Mouse (Mus musculus): Measurements from ENCODE around the gene Pdhb.
"Not testable (repeated sequence)": the region's sequence is repeated elsewhere in the genome, so short reads cannot be mapped to it uniquely, and the experiment has no call there.

The Pdhb gene

DNA sequence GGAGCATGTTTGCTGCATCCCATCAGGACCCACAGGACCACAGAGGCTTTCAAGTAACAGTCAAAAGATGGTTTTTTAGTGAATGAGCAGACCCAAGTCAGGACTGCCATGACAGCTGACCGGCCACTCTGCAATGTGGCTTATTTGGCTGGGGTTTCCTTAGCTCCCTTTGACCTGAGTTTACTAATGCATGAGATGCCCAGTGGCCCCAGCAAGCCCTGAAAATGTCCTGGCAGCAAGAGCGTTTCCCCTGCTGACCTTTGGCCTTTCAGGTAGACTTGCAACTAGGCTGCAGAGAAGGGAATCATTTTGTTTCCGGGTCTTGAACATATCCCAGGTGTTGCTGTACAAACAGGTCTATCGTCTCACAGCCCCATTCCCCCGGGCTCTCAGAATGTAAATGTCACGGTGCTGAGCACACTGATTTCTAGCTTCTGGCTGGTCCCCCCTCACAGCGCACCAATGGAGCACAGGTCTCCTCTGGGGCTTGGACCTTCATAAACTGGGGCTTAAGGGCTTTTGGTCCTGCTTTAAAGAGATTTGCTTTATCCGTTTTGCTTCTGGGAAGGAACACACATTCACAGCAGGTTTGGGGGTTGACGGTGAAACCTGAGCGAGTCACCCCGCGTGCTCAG, 18.6 kb upstream of the Pdhb start:
- in situ Hi-C loops (cut with MboI, MseI), result no loop called here

GRCm38 (mm10) chr14:8190556-8190955, 17.7 kb upstream of the Pdhb start:
- in situ Hi-C loops (cut with MboI, MseI), result no loop called here

GRCm38 (mm10) chr14:8186278-8187045, 13.6 kb upstream of the Pdhb start:
- in situ Hi-C loops (cut with MboI, MseI), result no loop called here

GRCm38 (mm10) chr14:8183330-8183729, 10.5 kb upstream of the Pdhb start:
- in situ Hi-C loops (cut with MboI, MseI), result no loop called here

DNA sequence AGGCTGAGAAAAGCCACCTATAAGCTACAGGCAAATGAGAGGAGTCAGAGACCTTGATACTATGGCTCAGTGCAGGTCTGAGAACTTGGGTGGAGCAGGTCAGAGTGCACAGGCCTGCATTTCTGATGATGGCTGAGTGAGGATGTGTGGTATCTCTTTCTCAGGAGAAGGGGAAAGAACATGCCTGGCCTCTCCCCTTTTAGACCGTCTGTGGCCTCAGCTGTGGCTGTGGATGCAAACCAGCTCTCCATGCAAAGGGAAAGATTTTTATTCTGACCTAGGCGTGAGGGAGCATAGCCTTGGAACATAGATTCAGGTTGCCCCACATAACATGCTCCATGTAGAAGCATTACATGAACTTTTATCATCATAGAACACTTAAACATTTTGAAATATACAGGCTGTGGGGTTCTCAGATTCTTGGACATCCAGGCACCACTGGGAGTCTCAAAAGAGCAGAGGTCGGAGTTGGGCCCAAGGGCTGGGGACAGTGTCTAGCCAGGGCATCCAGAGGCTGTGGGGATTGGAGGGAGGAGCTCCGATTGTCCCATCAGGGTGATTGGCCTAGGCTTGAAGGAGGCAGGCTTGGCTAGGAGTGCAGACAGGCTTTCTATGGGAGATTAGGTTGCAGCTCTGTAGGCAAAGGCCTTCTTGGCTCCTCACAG, 7.7 kb upstream of the Pdhb start:
- in situ Hi-C loops (cut with MboI, MseI), result no loop called here

DNA sequence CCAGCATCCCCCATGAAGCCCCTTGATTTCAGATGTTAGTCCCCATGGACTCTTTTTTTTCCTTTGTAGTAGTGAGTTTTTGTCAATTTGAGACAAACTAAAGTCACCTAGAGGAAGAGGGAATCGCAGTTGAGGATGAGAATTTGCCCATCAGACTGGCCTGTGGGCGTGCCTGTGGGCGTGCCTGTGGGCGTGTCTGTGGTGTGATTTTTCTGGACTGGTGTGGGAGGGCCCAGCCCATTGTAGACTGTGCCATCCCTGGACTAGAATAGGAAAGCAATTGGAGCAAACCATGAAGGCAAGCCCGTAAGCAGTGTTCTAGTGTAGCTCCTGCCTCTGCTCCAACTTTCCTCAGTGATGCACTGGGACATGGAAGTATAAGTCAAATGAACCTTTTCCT, 3.4 kb upstream of the Pdhb start:
- in situ Hi-C loops (cut with MboI, MseI), result loop anchor here in 1 of 2 experiments (5.0 kb wide), 1 partner anchor 36 kb away; the partner anchor contains the start of gene Kctd6

DNA sequence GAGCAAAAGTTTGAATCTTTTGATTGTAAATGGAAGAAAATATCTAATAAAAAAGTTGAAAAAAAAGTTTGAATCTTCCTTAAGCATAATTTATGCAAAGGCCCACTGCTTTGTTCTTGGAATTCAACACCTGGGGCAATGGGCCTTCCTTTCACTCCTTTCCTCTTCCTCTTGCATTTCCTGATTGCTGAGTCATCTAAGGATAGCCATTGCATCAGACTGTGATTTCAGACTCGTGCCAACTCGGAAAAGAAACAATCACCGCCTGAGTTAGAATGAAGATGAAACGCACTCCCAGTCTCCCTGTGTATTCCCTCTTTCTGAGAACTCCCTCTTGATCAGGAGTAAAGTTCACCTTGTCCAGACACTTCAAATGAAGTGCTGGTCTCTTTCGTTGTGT, 1.8 kb upstream of the Pdhb start:
- in situ Hi-C loops (cut with MboI, MseI), result loop anchor here in 1 of 2 experiments (5.0 kb wide), 1 partner anchor 38 kb away; the partner anchor contains the start of gene Kctd6

DNA sequence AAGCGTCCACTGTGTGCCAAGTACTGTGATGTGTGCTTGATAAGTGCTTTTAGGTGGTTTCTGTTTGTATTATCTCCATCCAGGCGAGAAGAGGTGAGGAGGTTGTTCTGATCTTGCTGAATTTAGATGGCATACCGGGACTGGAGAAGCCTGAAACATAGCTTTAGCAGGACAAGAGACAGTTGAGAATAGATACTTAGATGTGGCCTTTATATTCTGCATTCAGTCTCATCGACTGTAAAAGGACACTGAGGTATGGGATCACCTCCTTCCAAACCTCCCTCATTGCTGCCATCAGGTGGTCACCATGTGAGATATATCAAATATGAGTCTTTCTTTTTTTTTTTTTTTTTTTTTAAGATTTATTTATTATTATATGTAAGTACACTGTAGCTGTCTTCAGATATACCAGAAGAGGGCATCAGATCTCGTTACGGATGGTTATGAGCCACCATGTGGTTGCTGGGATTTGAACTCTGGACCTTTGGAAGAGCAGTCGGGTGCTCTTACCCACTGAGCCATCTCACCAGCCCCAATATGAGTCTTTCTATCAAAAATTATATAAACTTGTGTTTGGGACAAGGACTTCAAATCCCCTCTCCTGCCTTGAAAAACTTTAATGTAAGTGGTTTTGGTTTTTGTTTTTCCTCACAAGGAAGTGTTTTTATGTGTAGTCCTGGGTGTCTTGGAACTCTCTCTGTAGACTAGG, 871 bp upstream of the Pdhb start:
- in situ Hi-C loops (cut with MboI, MseI), result not testable (repeated sequence)

DNA sequence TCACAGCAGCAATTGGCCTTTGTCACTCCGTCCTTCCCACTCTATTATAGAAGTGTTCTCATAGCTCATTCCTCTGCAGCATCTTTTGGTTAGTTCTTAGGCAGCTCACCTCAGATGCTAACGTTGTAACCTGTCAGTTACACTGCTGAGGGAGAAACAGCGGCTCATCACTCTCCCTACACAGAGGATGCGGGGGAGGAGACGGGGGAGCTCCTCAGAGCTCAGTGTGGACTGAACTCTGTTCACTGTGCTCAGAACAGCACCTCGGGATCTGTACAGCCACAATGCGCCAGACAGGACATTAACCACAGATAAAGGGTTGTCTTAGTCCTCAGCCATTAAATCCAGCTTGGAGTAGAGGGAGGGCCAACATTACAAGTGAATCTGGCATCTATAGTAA, 8.4 kb downstream of the Pdhb start:
- in situ Hi-C loops (cut with MboI, MseI), result no loop called here

- in situ Hi-C loops (cut with MboI, MseI), result no loop called here
These were observed 11.0 kb downstream of the Pdhb start for GRCm38 (mm10) chr14:8161777-8162176.

DNA sequence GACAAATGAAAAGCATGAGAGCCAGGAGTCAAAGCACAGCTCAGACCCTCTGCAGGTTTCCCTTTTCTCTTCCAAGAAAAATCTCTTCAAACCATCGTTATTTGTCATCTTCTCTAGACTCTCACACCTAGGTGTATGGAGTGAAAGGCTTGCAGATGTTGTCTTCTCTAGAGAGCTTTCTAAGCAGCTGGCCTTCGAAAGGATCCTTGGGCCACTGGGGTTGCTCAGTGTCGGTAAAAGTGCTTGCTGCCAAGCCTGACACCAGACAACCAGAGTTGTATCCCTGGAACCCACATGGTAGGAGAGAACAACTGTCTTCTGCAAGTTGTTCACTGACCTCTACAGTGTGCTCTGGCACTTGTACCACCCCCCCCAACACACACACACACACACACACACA, 13.7 kb downstream of the Pdhb start:
- in situ Hi-C loops (cut with MboI, MseI), result no loop called here

DNA sequence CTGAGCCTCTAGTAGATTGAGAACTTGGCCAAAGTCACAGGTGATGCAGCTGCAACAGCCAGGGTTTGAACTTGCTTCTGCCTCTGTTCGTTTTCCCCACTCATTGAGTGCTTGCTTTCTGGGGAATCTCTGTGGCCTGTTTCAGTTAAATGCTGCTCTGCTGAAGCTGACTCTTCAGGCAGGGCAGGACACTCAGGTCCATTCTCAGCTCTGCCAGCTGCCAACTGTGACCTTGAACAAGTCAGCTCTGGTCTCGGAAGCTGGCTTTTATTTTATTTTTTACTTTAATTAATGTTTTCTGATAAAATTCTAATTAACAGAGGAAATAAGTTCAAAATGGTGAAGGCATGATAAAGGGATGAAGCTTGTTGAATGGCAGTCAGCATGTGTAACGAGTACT, 14.1 kb downstream of the Pdhb start:
- in situ Hi-C loops (cut with MboI, MseI), result no loop called here

GRCm38 (mm10) chr14:8156947-8157346, 15.9 kb downstream of the Pdhb start:
- in situ Hi-C loops (cut with MboI, MseI), result no loop called here

- in situ Hi-C loops (cut with MboI, MseI), result loop anchor here in 1 of 2 experiments (5.0 kb wide), 2 partner anchors 52 to 182 kb away; no protein-coding TSS in a partner anchor
These were observed 18.8 kb downstream of the Pdhb start for GRCm38 (mm10) chr14:8154072-8154471.

- in situ Hi-C loops (cut with MboI, MseI), result loop anchor here in 1 of 2 experiments (5.0 kb wide), 2 partner anchors 49 to 179 kb away; no protein-coding TSS in a partner anchor
These were observed 21.1 kb downstream of the Pdhb start for GRCm38 (mm10) chr14:8151757-8152156.

DNA sequence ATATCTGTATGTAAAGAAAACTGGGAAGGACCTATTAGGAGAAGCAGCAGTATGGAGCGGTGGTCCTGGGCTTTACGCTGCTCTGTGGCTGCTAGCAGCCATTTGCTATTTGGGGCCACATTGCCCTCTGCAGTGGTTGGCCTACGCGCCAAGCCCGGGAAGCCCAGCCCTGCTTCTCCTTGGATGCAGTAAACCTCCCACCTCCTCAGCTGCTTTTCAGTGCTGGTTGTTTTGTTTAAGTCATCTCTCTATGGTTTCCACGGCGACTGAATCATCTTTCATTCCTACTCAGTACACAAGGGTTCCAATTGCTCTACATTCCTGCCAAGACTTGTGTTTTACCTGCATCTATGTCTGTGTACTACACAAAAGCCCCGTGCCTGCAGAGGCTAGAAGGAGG, 24.0 kb downstream of the Pdhb start:
- in situ Hi-C loops (cut with MboI, MseI), result no loop called here

DNA sequence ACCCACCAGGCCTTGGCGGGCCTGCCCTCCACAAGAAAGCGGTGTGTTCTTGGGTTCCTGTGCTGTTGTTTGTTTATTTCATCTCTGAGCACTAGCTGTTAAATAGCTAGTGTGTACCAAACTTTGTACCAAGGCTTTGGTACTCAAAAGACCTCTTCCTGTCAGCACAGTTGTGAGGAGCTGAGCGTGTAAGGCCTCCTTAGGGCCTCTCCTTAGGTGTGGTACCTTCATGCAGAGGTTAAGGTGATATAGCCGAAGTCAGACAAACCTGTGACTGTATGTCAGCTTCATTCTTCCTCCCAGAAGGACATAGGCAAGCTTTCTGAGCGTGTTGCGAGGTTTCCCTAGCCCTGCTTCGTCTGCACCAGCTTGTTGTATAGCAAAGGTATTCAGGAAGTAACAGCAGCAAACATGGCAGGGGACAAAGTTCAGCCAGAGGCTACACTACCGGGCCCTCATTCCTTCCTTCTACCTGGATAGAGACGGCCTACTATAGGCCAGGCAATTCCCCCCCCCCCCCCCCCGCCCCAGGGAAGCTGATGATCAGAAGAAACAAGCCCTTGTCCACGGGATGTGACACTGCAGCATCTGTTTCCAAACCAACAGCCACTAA, 26.1 kb downstream of the Pdhb start:
- in situ Hi-C loops (cut with MboI, MseI), result no loop called here

- in situ Hi-C loops (cut with MboI, MseI), result no loop called here
These were observed 26.9 kb downstream of the Pdhb start for GRCm38 (mm10) chr14:8145594-8146558.

DNA sequence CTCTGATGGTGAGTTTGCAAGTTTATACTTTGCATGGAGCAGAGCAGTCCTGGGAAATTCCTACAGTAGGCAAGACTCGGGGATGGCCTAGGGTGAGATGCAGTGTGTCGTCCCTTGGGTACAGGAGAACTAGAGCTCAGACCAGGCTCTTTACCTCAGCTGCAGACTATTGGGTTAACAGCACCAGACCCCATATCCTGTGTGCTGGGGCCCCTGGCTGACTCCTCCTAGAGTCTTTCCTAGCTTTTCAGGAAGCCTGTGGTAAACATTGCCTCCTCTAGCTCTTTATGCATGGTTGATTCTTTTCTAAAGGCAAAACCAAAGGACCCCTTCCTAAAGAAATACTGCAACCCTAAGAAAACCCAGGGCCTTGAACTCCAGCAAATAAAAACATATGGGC, 31.7 kb downstream of the Pdhb start:
- in situ Hi-C loops (cut with MboI, MseI), result no loop called here
